Mouse (Mus musculus): Measurements from ENCODE around the gene Dhrs11. TPM values are rescaled to one million over a fixed set of nuclear protein-coding genes. Genes with fewer than 3 reads are reported as not detected.
"Not testable (repeated sequence)": the region's sequence is repeated elsewhere in the genome, so short reads cannot be mapped to it uniquely, and the experiment has no call there.

The Dhrs11 gene
- polyA plus RNA-seq, 1 experiment from 2014 or later = 15.1 TPM

GRCm38 (mm10) chr11:84847475-84848090 is 18.8 kb upstream of the Dhrs11 start:
- Histone ChIP-seq H3K27me3 (ENCODE audit: insufficient read depth, poor library complexity, severe bottlenecking) (no peaks in the 10 kb centered on the region), H3K9me3 (no peaks in the 10 kb centered on the region), H3K36me3 (peaks cover 84% of the 10 kb centered on the region), H3K27ac (no peak overlapping the region), H3K4me1 (replicated peaks) (no peaks in the 10 kb centered on the region), H3K4me3 (no peak overlapping the region)
- DNase-seq (ENCODE audit: low spot score) = no peak
- WGBS = 88% methylated on average over 7 of the region's 7 CpGs

GRCm38 (mm10) chr11:84846741-84847474 is 18.1 kb upstream of the Dhrs11 start:
- H3K36me3 ChIP-seq = peaks cover 84% of the 10 kb centered on the region
- H3K9me3 ChIP-seq = no peaks in the 10 kb centered on the region
- no peak overlapping the region for H3K27ac ChIP-seq
- no peak overlapping the region for H3K4me3 ChIP-seq
- no peak for DNase-seq (ENCODE audit: low spot score)
- H3K27me3 ChIP-seq (ENCODE audit: insufficient read depth, poor library complexity, severe bottlenecking) = no peaks in the 10 kb centered on the region
- 95% methylated on average over 15 of the region's 15 CpGs for WGBS
- H3K4me1 ChIP-seq (replicated peaks) = no peaks in the 10 kb centered on the region

- H3K4me3 ChIP-seq = no peak overlapping the region
- 92% methylated on average over 2 of the region's 2 CpGs for WGBS
- peaks cover 94% of the 10 kb centered on the region for H3K36me3 ChIP-seq
- no peaks in the 10 kb centered on the region for H3K27me3 ChIP-seq (ENCODE audit: insufficient read depth, poor library complexity, severe bottlenecking)
- no peaks in the 10 kb centered on the region for H3K4me1 ChIP-seq (replicated peaks)
- DNase-seq (ENCODE audit: low spot score) = no peak
- H3K9me3 ChIP-seq = no peaks in the 10 kb centered on the region
- no peak overlapping the region for H3K27ac ChIP-seq
Measured at GRCm38 (mm10) chr11:84839330-84839729, 10.5 kb upstream of the Dhrs11 start.

GRCm38 (mm10) chr11:84829495-84829894 is 701 bp upstream of the Dhrs11 start:
- H3K4me1 ChIP-seq (replicated peaks) = peaks cover 21% of the 10 kb centered on the region
- H3K27ac ChIP-seq = peak overlapping the region; percentile 82
- H3K4me3 ChIP-seq = peak overlapping the region; percentile 76
- peaks cover 52% of the 10 kb centered on the region for H3K36me3 ChIP-seq
- not testable (repeated sequence) for DNase-seq (ENCODE audit: low spot score); H3K9me3 ChIP-seq; H3K27me3 ChIP-seq (ENCODE audit: insufficient read depth, poor library complexity, severe bottlenecking)
- 78% methylated on average over 11 of the region's 11 CpGs for WGBS

- no peak for DNase-seq (ENCODE audit: low spot score)
- WGBS = 44% methylated on average over 3 of the region's 3 CpGs
Measured at GRCm38 (mm10) chr11:84827901-84828503, 792 bp downstream of the Dhrs11 start.

GRCm38 (mm10) chr11:84827492-84827891 is 1.3 kb downstream of the Dhrs11 start:
- DNase-seq (ENCODE audit: low spot score) = no peak
- Histone ChIP-seq H3K27me3 (ENCODE audit: insufficient read depth, poor library complexity, severe bottlenecking) (no peaks in the 10 kb centered on the region), H3K27ac (no peak overlapping the region), H3K36me3 (peaks cover 39% of the 10 kb centered on the region), H3K4me3 (peak overlapping the region; percentile 76), H3K9me3 (no peaks in the 10 kb centered on the region), H3K4me1 (replicated peaks) (peaks cover 28% of the 10 kb centered on the region)

More at GRCm38 (mm10) chr11:84827901-84828503, 792 bp downstream of the Dhrs11 start:
- peaks cover 39% of the 10 kb centered on the region for H3K36me3 ChIP-seq
- H3K27ac ChIP-seq = peak overlapping the region; percentile 82
- no peaks in the 10 kb centered on the region for H3K27me3 ChIP-seq (ENCODE audit: insufficient read depth, poor library complexity, severe bottlenecking)
- H3K4me3 ChIP-seq = peak overlapping the region; percentile 76
- H3K4me1 ChIP-seq (replicated peaks) = peaks cover 28% of the 10 kb centered on the region
- H3K9me3 ChIP-seq = no peaks in the 10 kb centered on the region

GRCm38 (mm10) chr11:84826185-84826584 is 2.6 kb downstream of the Dhrs11 start:
- Histone ChIP-seq H3K27ac (no peak overlapping the region), H3K36me3 (peaks cover 38% of the 10 kb centered on the region), H3K9me3 (no peaks in the 10 kb centered on the region), H3K27me3 (ENCODE audit: insufficient read depth, poor library complexity, severe bottlenecking) (no peaks in the 10 kb centered on the region), H3K4me1 (replicated peaks) (peaks cover 28% of the 10 kb centered on the region), H3K4me3 (no peak overlapping the region)
- 80% methylated on average over 3 of the region's 3 CpGs for WGBS
- no peak for DNase-seq (ENCODE audit: low spot score)

GRCm38 (mm10) chr11:84825261-84825807 is 3.5 kb downstream of the Dhrs11 start:
- Histone ChIP-seq H3K27ac (no peak overlapping the region; the same call in 1 of the 2 replicates), H3K27me3 (ENCODE audit: insufficient read depth, poor library complexity, severe bottlenecking) (no peaks in the 10 kb centered on the region), H3K4me3 (no peak overlapping the region), H3K36me3 (peaks cover 31% of the 10 kb centered on the region), H3K4me1 (replicated peaks) (peaks cover 28% of the 10 kb centered on the region), H3K9me3 (no peaks in the 10 kb centered on the region)
- no peak for DNase-seq (ENCODE audit: low spot score)
- WGBS = 93% methylated on average over 10 of the region's 10 CpGs

GRCm38 (mm10) chr11:84823484-84823897 is 5.3 kb downstream of the Dhrs11 start:
- H3K4me1 ChIP-seq (replicated peaks) = peaks cover 28% of the 10 kb centered on the region
- H3K36me3 ChIP-seq = peaks cover 24% of the 10 kb centered on the region; the same call in 1 of the 2 replicates
- DNase-seq (ENCODE audit: low spot score) = no peak
- WGBS = 72% methylated on average over 10 of the region's 10 CpGs
- H3K27ac ChIP-seq = no peak overlapping the region
- peak overlapping the region; percentile 3; the same call in 1 of the 2 replicates for H3K4me3 ChIP-seq
- no peaks in the 10 kb centered on the region for H3K27me3 ChIP-seq (ENCODE audit: insufficient read depth, poor library complexity, severe bottlenecking)
- H3K9me3 ChIP-seq = no peaks in the 10 kb centered on the region

- peak overlapping the region; percentile 64 for H3K27ac ChIP-seq
- H3K36me3 ChIP-seq = peaks cover 24% of the 10 kb centered on the region; the same call in 1 of the 2 replicates
- peaks cover 24% of the 10 kb centered on the region for H3K4me1 ChIP-seq (replicated peaks)
- 84% methylated on average over 5 of the region's 5 CpGs for WGBS
- H3K9me3 ChIP-seq = no peaks in the 10 kb centered on the region
- no peak for DNase-seq (ENCODE audit: low spot score)
- H3K27me3 ChIP-seq (ENCODE audit: insufficient read depth, poor library complexity, severe bottlenecking) = no peaks in the 10 kb centered on the region
- no peak overlapping the region for H3K4me3 ChIP-seq
Measured at GRCm38 (mm10) chr11:84822487-84822886, 6.3 kb downstream of the Dhrs11 start.

GRCm38 (mm10) chr11:84821131-84821770 is 7.5 kb downstream of the Dhrs11 start:
- Histone ChIP-seq H3K27ac (0 out of 2 replicates have a peak overlapping the region, but pooled peaks have one; percentile 2), H3K9me3 (no peaks in the 10 kb centered on the region), H3K4me3 (no peak overlapping the region), H3K4me1 (replicated peaks) (peaks cover 24% of the 10 kb centered on the region), H3K27me3 (ENCODE audit: insufficient read depth, poor library complexity, severe bottlenecking) (no peaks in the 10 kb centered on the region), H3K36me3 (peaks cover 24% of the 10 kb centered on the region; the same call in 1 of the 2 replicates)
- DNase-seq (ENCODE audit: low spot score) = no peak
- 86% methylated on average over 9 of the region's 9 CpGs for WGBS

GRCm38 (mm10) chr11:84818961-84819692 is 9.7 kb downstream of the Dhrs11 start, which contains the start of gene Mrm1:
Gene Mrm1 (minus strand): TSS chr11:84819515.
- peaks cover 30% of the 10 kb centered on the region for H3K4me1 ChIP-seq (replicated peaks)
- no peaks in the 10 kb centered on the region for H3K9me3 ChIP-seq
- under 1% methylated on average over 55 of the region's 55 CpGs for WGBS
- H3K36me3 ChIP-seq = peaks cover 21% of the 10 kb centered on the region; the same call in 1 of the 2 replicates
- peak within 1 kb of the TSS; percentile 86 for H3K27ac ChIP-seq
- peak within 1 kb of the TSS; percentile 74 for H3K4me3 ChIP-seq
- H3K27me3 ChIP-seq (ENCODE audit: insufficient read depth, poor library complexity, severe bottlenecking) = no peaks in the 10 kb centered on the region
- peak; percentile 95 for DNase-seq (ENCODE audit: low spot score)
